Mouse (Mus musculus): Measurements from ENCODE around the gene Patz1.

Gene Patz1

DNA sequence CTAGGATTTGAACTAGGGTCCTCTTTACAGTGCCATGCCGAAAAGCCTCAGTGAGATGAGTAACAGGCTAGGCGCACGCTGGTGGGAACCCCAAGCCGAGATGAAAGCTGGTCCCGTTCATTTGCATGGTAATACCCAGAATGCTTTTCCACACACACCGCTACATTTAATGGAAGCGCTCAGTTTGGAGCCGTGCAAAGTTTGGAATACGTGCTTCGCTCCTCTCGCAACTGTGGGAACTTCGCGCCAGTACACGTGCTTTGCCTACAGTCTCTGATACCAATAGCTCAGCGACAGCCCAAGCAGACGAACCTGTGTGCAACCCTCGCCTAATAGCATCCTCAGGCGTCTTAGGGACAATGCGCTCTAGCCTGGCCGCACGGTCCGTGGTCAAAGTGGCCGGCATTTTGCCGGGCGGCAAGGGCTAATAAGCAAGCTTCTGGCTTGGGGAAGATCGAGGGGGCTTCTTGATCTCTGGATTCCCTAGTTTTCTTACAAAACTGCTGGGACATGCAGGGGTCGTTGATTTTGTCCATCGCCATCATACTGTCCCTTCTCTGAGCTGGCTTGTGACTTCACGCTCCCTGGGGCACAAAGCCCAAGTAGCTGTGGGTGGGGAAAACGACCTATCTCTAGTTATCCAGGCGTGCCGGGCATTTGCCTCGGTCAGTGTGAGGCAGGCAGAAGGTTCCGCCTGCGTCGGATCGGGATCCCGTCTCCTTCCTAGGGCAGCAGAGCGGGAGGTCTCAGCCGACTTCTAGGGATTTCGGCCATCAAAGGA, at the start of gene Patz1:
Patz1 (plus strand) TSS at position 354 of the 781 bp plus-strand sequence.
- in situ Hi-C loops (cut with MboI, MseI) = no loop called here

DNA sequence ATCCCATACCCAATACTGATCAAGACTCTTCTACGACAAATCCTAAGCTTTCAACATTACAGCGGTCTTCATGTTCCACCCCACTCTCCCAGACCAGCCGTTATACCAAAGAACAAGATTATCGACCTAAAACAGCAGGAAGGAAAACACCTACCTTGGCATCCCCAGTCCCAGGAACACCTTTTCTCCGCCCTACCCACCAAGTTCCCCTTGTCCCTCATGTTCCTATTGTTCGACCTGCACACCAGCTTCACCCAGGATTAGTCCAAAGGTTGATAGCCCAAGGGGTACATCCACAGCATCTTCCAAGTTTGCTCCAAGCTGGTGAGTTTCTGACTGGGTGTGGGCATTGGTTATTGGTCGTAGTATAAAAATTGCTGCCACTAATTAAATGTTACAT, 46.3 kb upstream of the Patz1 start:
- in situ Hi-C loops (cut with MboI, MseI) = no loop called here

DNA sequence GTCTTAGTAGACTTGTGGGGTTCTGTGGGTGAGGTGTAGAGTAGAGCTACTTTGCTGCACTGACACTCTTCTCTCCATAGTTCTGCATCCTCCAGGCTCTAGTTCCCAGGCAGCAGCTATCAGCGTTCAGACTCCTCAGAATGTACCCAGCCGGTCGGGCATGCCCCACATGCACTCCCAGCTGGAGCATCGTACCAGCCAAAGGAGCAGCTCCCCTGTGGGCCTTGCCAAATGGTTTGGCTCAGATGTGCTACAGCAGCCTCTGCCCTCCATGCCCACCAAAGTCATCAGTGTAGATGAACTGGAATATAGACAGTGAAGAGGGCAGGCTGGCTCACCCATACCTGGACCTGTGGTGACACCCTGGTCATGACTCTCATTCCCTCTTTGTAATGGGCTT, 44.9 kb upstream of the Patz1 start:
- in situ Hi-C loops (cut with MboI, MseI) = no loop called here

DNA sequence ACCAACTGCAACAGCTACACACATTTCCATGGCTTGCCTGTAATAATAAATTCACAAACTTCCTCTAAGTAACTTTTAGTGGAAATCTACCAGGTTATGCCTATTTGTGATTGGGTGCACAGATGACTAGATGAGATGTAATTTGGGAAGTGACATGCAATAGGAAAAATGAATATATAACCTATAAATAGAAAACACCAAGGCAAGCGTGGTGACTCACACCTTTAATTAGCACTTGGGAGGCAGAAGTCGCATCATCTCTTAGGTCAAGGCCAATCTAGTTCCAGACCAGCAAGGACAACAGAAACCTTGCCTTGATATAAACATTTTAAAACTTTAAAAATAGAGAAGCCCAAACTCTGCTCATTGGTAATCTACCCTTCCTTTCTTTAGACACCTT, 41.3 kb upstream of the Patz1 start:
- in situ Hi-C loops (cut with MboI, MseI) = no loop called here

DNA sequence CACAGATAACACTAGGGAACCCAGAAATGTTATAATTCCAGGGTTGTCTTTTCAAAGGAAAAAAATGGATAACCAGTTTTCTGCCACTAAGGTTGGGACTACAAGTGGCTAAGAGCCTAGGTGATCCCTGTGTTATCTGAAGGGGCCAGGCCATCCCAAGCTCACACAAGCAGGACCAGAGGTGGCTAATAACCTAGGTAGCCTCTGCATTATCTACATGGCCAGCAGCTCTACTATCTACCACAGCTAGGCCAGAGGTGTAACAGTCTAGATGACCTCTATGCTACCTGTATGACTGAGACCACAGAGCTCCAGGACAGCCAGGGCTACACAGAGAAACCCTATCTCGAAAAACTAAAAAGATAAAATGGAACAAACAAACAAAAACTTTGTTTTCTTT, 29.1 kb upstream of the Patz1 start:
- in situ Hi-C loops (cut with MboI, MseI) = no loop called here

DNA sequence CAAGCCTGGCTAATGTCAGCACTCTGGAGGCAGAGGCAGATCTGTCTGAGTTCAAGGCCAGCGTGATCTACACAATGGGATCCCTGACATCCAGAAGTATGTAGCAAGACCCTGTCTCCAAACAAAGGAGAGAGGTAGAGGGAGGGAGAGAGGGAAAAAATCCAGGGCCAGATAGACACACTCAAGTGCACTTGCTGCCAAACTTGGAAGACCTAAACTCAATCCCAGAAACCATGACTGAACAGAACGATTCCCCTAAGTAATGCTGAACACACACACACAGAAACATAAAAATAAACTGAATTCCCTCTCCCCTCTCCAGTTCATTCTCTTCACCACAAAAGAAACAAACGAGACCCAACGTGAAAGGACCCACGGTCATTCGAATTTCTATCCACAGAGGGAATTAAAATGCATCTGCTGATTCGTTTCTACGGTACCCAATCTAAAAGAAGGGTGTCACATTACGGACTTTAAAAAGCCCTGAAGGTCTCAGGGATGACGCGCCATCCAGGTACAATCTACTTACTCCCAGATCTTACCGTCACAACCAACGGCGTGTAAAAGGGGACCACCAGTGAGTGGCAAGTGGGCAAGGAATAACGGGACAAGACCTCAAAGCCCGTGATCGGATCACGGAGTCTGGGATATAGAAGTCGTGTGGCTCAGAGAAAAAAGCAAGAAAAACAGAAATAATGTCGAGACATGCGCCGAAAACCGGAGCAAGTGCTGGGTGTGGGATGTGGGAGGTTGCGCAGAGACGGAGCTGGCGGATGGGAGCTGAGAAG, 23.2 kb upstream of the Patz1 start:
- in situ Hi-C loops (cut with MboI, MseI) = no loop called here

DNA sequence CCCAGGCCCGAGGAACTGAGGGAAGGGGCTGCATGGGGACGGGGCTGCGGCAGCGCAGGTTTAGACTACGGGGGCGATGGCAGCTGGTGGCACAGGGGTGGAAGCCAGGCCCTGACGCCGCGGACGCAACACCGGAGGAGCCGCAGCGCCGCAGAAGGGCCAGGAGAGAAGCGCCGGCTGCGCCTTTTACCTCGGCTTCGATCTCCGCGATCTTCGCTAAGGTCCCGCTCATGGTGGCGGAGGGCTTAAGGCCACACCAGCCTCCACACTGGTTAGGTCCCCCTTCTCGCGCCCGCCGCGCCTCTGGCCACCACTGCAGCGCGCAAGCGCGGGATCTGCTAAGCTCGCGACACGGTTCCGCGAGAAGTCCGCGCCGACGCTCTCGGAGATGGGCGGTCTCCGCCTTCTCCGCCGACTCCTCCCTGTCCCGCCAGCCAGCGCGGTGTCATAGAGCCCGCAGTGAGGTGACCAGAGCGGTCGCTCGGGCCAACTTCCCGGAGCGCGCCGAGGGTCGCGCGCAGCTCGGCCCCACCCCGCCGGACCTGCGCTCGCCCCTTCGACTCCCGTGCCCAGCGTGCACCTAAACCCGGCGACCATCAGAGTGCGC, 22.5 kb upstream of the Patz1 start, which contains the start of gene Drg1:
Drg1 (minus strand) TSS at position 337 of the 607 bp plus-strand sequence.
- in situ Hi-C loops (cut with MboI, MseI) = no loop called here

DNA sequence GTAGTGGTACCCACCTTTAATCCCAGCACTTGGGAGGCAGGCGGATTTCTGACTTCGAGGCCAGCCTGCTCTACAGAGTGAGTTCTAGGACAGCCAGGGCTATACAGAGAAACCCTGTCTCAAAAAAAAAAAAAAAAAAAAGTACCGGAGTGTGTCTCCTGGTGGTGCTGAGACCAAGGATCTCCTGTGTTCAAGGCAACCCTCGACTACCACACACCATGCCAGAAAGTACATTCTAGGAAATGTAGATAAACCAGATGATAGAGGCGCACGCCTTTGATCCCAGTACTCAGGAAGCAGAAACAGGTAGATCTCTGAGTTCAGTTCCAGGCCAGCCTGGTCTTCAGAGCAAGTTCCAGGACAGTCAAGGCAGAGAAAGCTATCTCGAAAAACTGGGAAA, 21.5 kb upstream of the Patz1 start:
- in situ Hi-C loops (cut with MboI, MseI) = no loop called here

DNA sequence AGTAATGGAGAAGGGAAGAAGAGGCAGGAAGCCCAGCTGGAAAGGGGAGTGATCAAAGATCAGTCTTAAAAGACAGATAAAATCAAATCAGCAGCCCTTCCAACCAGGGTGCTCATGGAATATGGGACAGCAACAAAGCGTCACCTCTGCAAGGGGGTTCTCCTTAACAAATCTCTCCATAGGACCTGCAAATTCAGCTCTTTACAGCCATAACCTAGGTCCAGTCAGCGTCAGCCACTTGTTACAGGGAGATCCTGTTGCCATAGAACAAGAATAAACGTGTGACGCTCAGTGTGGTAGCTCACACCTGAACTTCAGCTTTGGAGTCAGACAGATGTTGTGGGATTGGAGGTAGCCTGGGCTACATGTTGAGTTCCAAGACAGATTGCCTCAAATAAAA, 19.4 kb upstream of the Patz1 start:
- in situ Hi-C loops (cut with MboI, MseI) = no loop called here

DNA sequence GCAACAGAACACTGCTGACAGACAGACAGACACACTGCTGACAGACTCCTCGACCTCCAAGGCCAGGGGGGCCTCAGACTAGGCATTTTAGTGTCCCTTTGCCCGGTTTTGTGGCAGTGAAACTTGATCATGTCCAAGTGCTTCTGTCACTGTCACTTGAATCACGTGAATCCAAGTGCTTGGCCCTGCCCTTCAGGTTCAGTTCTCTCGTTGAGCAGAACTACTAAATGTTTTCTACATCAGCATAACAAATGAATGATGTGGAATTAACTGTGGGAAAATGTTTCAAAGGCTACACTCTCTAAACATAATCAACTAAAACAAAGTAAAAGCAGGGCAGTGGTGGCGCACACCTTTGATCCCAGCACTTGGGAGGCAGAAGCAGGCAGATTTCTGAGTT, 10.3 kb upstream of the Patz1 start:
- in situ Hi-C loops (cut with MboI, MseI) = no loop called here

DNA sequence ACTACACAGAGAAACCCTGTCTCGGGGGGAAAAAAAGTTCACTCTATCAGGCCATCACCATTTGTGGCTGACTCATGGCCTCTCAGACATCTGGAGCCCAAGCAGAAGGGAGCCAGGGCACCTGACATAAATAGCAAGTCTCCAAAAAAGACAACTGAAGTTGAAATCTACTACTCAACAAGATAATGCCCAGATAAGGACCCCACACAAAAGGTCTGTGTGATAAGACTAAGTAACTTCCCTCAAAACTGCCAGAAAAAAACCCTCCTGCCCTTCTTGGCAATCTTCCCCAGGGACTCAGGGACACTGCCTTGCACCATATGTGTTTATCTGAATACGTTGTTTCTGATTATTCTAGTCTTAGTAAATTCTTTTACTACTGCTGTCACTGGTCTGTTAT, 8.9 kb upstream of the Patz1 start:
- in situ Hi-C loops (cut with MboI, MseI) = no loop called here

DNA sequence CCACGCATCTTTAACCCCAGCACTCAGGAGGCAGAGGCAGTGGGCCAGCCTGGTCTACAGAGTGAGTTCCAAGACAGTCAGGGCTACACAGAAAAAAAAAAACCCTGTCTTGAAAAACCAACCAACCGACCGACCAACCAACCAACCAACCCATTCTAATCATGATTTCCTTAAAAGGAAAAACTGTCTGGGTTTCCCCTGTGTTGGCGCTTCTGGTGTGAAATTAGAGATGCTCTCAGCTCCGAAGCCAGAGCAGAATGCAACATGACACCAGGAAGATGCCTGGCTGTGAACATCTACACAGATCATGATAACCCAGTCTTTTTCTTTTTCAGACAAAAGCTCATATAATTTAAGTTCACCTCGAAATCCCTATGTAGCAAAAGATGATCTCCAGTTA, 5.8 kb upstream of the Patz1 start:
- in situ Hi-C loops (cut with MboI, MseI) = no loop called here

DNA sequence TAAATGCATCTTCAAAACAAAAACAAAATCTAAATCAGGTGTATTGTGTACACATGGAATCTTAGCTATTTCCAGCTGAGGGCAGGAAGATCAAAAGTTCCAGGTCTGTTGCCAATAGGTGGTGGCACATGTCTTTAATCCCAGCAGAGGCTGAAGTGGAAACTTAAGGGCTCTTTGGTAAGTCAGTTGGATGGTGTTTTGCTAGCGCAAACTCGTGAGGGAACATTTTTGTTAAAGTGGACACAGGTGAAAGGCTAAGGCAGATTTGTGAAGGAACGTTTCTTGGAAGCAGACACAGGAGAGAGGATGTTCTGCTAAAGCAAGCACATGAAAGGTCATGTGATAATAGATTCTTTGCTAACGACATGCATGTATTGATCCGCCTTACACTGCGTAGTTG, 5.0 kb upstream of the Patz1 start:
- in situ Hi-C loops (cut with MboI, MseI) = no loop called here

DNA sequence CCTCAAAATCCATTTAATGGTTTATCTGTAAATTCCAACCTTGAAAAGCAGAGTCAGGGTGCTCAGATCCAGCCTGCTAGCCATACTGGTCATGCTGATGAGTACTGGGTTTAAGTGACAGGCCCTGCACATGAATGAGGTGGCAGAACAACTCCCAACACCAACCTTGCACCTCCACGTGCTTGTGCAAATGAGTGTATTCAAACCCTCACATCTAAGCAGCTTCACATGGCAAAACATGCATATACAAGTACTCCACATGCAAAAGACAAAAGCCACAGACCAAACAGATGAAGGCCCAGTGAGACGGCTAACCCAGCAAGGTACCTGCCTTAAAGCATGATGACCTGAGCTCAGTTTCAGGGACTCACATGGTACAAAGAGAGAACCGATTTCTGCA, 2.7 kb upstream of the Patz1 start:
- in situ Hi-C loops (cut with MboI, MseI) = no loop called here

DNA sequence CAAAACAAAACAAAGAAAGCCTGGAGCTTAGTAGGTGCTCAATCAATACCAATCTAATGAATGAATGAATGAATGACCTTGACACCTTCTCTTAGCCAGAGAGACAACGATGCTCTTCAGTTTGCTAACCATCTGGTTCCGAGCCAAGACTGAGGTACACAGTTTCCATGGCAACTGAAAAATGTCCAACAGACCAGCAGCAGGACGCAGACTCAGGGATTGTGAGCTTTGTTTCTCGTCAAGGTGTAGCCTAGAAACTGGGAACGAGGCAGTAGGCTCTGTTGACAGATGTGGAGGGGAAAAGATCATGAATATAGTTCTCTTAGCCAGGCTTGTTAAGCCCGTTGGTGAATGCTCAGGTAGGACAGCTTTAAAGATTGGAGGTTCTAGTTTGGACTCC, 1.5 kb upstream of the Patz1 start:
- in situ Hi-C loops (cut with MboI, MseI) = no loop called here

DNA sequence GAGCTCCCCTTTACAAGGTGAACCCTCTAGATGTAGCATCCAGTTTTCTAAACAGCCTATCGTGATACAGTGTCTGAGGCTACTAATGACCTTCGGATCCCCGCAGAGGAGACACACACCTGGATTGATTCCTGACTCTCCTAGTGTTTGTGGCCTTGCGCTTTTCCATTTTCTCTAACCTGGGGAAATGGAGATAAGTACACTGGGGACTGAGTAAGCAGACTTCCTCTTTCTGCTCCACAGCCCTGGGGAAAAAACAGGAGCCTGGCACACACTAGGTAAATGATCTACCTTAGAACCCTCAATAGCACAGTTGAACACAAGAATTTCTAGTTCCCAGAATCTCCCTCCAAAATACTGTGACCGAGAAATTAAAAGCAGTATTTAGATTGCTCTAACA, 753 bp upstream of the Patz1 start:
- in situ Hi-C loops (cut with MboI, MseI) = no loop called here

DNA sequence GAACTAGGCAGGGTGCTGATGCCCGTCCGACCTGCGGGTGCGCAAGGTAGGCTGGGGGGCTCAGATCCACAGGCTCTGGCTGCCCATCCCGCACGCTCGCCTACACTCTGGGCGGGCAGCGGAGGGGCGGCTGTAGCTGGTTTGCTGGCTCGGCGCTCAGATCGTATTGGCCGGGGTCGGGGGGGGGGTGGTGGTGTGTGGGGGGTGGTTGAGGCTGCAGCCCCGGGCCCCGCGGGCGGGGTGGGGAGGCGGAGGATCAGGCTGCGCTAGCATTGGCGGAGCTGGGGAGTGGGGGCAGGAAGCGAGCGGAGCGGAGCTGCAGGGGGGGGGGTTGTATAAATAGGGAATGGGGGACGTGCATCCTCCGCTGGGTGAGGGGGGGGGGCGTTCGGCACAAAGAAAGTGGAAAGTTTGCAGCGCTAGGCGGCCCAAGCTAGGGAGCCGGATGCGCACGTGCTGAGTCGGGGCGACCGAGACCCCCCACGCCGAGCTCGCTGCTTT, 678 bp downstream of the Patz1 start:
- in situ Hi-C loops (cut with MboI, MseI) = no loop called here

DNA sequence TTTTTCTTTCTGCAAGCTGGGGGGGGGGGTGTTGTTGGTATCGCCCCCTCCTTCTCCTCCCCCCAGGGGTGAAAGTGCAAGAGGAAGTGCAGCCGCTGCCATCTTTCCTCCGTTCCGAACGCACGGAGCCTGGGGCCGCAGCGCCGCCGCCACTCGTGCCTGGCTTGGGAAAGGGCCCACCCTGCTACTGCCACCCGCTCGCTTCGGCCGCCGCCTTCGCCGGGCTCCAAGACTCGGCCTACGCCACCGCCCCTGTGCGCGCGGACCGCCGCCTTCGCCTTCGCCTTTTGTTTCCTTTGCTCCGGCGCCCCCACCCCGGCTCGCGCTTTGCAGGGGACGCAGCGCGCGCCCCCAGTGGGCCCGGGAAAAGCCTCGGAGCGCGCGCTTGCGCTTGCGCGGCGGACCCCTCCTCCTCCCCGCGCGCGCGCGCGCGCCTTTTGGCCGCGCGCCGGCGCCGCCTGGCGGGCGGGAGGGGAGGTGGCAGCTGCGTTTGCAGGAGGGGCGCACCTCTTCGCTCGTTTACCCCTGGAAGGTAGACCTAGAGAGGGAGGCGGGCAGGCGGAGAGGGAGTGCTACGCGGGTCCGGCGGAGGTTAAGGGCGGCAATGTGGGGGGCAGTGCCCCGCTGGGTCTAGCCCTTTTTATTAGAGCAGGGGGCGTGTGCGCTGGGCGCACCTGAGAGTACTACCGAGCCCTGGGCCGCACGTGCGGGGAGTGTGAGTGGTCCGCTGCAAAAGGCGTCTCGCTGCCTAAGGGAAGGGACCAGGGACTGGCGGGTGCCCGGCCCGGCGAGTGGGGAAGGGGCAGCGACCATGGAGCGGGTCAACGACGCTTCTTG, 1.3 kb downstream of the Patz1 start:
- in situ Hi-C loops (cut with MboI, MseI) = loop anchor here (5.0 kb wide), 1 partner anchor 42 kb away; the partner anchor contains the start of gene Pik3ip1

DNA sequence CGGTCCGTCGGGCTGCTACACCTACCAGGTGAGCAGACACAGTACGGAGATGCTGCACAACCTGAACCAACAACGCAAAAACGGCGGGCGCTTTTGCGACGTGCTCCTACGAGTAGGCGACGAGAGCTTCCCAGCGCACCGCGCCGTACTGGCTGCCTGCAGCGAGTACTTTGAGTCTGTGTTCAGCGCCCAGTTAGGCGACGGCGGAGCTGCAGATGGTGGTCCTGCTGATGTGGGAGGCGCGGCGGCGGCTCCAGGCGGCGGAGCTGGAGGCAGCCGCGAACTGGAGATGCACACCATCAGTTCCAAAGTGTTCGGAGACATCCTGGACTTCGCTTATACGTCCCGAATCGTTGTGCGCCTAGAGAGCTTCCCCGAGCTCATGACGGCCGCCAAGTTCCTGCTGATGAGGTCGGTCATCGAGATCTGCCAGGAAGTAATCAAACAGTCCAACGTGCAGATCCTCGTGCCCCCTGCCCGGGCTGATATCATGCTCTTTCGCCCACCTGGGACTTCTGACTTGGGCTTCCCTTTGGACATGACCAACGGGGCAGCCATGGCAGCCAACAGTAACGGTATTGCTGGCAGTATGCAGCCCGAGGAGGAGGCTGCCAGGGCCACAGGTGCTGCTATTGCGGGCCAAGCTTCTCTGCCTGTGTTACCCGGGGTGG, 2.1 kb downstream of the Patz1 start:
- in situ Hi-C loops (cut with MboI, MseI) = loop anchor here (5.0 kb wide), 1 partner anchor 42 kb away; the partner anchor contains the start of gene Pik3ip1

DNA sequence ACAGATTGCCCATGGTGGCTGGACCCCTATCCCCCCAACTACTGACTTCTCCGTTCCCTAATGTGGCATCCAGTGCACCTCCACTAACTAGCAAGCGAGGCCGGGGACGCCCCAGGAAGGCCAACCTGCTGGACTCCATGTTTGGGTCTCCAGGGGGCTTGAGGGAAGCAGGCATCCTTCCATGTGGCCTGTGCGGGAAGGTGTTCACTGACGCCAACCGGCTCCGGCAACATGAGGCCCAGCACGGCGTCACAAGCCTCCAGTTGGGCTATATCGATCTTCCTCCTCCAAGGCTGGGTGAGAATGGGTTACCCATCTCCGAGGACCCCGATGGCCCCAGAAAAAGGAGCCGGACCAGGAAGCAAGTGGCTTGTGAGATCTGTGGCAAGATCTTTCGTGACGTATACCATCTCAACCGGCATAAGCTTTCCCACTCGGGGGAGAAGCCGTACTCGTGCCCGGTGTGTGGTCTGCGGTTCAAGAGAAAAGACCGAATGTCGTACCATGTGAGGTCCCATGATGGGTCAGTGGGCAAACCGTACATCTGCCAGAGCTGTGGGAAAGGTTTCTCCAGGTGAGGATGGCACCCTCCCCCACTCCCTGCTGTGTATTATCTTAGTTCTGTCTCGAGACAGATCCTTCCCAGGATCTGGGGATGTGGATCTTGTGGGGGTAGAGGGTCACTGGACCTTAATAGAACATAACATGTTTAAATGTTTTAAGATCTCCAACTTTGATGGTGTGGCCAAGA, 2.8 kb downstream of the Patz1 start:
- in situ Hi-C loops (cut with MboI, MseI) = loop anchor here (5.0 kb wide), 1 partner anchor 41 kb away; the partner anchor contains the start of gene Pik3ip1
